Mouse (Mus musculus) G1E (cell line): ENCODE data around the gene Metrn.

Experiments
- CTCF ChIP-seq: IDR thresholded peaks from 2 replicates; pipeline ENCODE4 v1.5.1; 2012; ENCODE audit warnings: low read depth, low read length, inconsistent platforms, mixed read lengths
- GATA1 ChIP-seq: IDR thresholded peaks from 2 replicates; pipeline ENCODE4 v1.6.1; 2012; ENCODE audit warnings: borderline replicate concordance, low read length, inconsistent platforms, mixed read lengths
- GATA2 ChIP-seq: IDR thresholded peaks from 2 replicates; pipeline ENCODE4 v1.6.1; 2012; ENCODE audit warnings: low read depth, low read length, inconsistent platforms, borderline replicate concordance
- POLR2AphosphoS5 ChIP-seq: IDR thresholded peaks from 2 replicates; pipeline ENCODE4 v1.6.1; 2012; ENCODE audit warnings: low read depth, low read length, inconsistent platforms; ENCODE audit not compliant: insufficient replicate concordance

DNA sequence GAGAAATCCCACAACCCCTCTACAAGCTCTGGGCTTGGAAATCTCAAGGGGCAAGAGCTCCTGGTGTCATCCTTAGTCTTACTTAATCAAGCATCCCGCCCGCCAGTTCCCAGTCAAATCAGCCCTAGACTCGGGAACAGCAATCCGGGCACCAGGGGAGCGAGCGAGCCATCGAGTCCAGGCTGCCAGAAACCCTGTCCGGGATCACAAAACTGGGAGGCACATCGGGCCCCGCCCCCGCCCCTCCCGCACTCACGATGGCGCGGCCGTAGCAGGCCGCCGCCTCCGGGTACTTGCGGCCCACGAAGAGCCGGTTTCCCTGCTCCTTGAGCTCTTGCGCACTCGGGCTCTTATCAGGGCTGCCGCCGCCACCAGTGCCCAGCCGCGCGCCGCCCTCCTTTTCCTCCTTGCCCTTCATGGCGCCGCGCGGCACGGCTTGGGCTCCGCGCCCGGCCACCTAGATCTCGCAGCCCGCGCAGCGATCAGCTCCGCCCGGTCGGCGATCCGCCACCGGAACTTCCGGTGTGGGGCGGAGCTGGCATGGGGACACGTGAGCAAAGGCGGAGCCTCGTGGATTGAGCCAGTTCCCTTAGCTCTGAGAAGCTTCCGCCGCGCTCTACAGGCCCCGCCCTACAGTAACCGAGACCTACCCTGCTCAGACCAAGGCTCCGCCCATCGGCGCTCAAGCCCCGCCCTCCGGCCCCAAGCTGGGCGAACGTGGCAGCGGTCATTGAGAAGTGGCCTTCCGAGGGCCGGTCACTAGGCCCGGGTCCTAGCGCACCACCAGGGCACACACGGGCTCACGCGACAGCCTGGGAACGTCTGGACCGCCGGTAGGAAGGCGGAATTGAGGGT, 35.7 kb upstream of the Metrn start:
- TF ChIP-seq CTCF (no peak), GATA1 (no peak), GATA2 (no peak), POLR2AphosphoS5 (no peak)
